Mouse (Mus musculus): ENCODE data around the gene Rapgef4.
"Not testable (repeated sequence)": the region's sequence is repeated elsewhere in the genome, so short reads cannot be mapped to it uniquely, and the experiment has no call there.

Gene Rapgef4

GRCm38 (mm10) chr2:72117138-72118011, 136.3 kb downstream of the Rapgef4 start:
- DNase-seq (ENCODE audit: low spot score in 2 of 2) = peak in 1 of 2 experiments; percentile 30

- DNase-seq (ENCODE audit: low spot score in 2 of 2) = no peak
These were observed 139.2 kb downstream of the Rapgef4 start for GRCm38 (mm10) chr2:72120211-72120610.

- no peak for DNase-seq (ENCODE audit: low spot score in 2 of 2)
These were observed 141.6 kb downstream of the Rapgef4 start for GRCm38 (mm10) chr2:72122410-72123223.

GRCm38 (mm10) chr2:72123851-72124250, 142.8 kb downstream of the Rapgef4 start:
- no peak for DNase-seq (ENCODE audit: low spot score in 2 of 2)

GRCm38 (mm10) chr2:72125786-72126185, 144.7 kb downstream of the Rapgef4 start:
- no peak for DNase-seq (ENCODE audit: low spot score in 2 of 2)

GRCm38 (mm10) chr2:72126411-72126810, 145.4 kb downstream of the Rapgef4 start:
- DNase-seq (ENCODE audit: low spot score in 2 of 2) = no peak

- DNase-seq (ENCODE audit: low spot score in 2 of 2) = no peak
These were observed 148.7 kb downstream of the Rapgef4 start for GRCm38 (mm10) chr2:72129612-72130311.

GRCm38 (mm10) chr2:72132222-72132621, 151.2 kb downstream of the Rapgef4 start:
- DNase-seq (ENCODE audit: low spot score in 2 of 2) = no peak

- DNase-seq (ENCODE audit: low spot score in 2 of 2) = peak in 1 of 2 experiments; percentile 26
These were observed 155.0 kb downstream of the Rapgef4 start for GRCm38 (mm10) chr2:72136045-72136444.

- DNase-seq (ENCODE audit: low spot score in 2 of 2) = no peak
These were observed 155.6 kb downstream of the Rapgef4 start for GRCm38 (mm10) chr2:72136486-72137264.

GRCm38 (mm10) chr2:72139863-72140845, 159.1 kb downstream of the Rapgef4 start:
- peak in 1 of 2 experiments; percentile 34 for DNase-seq (ENCODE audit: low spot score in 2 of 2)

- DNase-seq (ENCODE audit: low spot score in 2 of 2) = no peak
These were observed 160.1 kb downstream of the Rapgef4 start for GRCm38 (mm10) chr2:72141091-72141490.

- not testable (repeated sequence) for DNase-seq (ENCODE audit: low spot score in 2 of 2)
These were observed 160.7 kb downstream of the Rapgef4 start for GRCm38 (mm10) chr2:72141732-72142131.

GRCm38 (mm10) chr2:72143413-72143812, 162.4 kb downstream of the Rapgef4 start:
- no peak for DNase-seq (ENCODE audit: low spot score in 2 of 2)

- DNase-seq (ENCODE audit: low spot score in 2 of 2) = no peak
These were observed 163.6 kb downstream of the Rapgef4 start for GRCm38 (mm10) chr2:72144576-72145200.

GRCm38 (mm10) chr2:72145281-72145875, 164.3 kb downstream of the Rapgef4 start:
- DNase-seq (ENCODE audit: low spot score in 2 of 2) = no peak

- no peak for DNase-seq (ENCODE audit: low spot score in 2 of 2)
These were observed 165.0 kb downstream of the Rapgef4 start for GRCm38 (mm10) chr2:72146061-72146460.

GRCm38 (mm10) chr2:72147246-72147645, 166.2 kb downstream of the Rapgef4 start:
- DNase-seq (ENCODE audit: low spot score in 2 of 2) = no peak

GRCm38 (mm10) chr2:72147695-72148094, 166.7 kb downstream of the Rapgef4 start:
- DNase-seq (ENCODE audit: low spot score in 2 of 2) = no peak
